Mouse (Mus musculus) lung, adult 2 months (tissue): Measurements from ENCODE around the gene Pip5kl1.

Source experiments
- CTCF ChIP-seq: fragments of 200-500 bp; IDR thresholded peaks from 2 replicates; pipeline ENCODE4 v1.5.1; 2011; ENCODE audit warnings: mild to moderate bottlenecking, low read length, control low read depth; ENCODE audit not compliant: insufficient read depth
- POLR2A ChIP-seq: fragments of 200-500 bp; IDR thresholded peaks from 2 replicates; pipeline ENCODE4 v1.6.1; 2011; ENCODE audit warnings: low read depth, mild to moderate bottlenecking, control low read depth, low read length, borderline replicate concordance; ENCODE audit errors: extremely low read depth

GRCm38 (mm10) chr2:32596725-32597124, 22.1 kb downstream of the Pip5kl1 start:
- no peak for TF ChIP-seq CTCF
- no peak for TF ChIP-seq POLR2A
